Mouse (Mus musculus) MEL (cell line): ENCODE data around the gene Gm49776. TPM values are rescaled to one million over a fixed set of nuclear protein-coding genes. Genes with fewer than 3 reads are reported as not detected.

ENCODE experiments used
- polyA plus RNA-seq, 2 experiments: library from polyadenylated mRNA; stranded (reverse) in 1 of 2; unstranded in 1 of 2; fragments of >175 nt in 1 of 2; fragments of >200 nt in 1 of 2; gene quantifications; 2 replicates each; pipeline versions ENCODE4 v1.2.1 to v1.2.4; 2012; ENCODE audit warnings: low replicate concordance in 2 of 2, low read depth in 1 of 2; ENCODE audit not compliant: insufficient read length in 2 of 2, insufficient read depth in 1 of 2, missing spikeins in 1 of 2
- total RNA-seq: library from RNA; depleted of rRNA; stranded (reverse); fragments of 300-350 nt; gene quantifications from 2 replicates; pipeline ENCODE4 v1.2.3, GENCODE M21; 2012; rRNA removed

Gm49776 gene
- total and polyA plus RNA-seq, 3 experiments: 0.77 to 32.7 TPM; not detected in 1

Other genes starting within 250 kb of the Gm49776 start
- gene Dgcr6, start 205.5 kb downstream of the Gm49776 start, total RNA-seq: 64.1 and 66.8 TPM in 2 replicates
- gene Dgcr6, start 205.5 kb downstream of the Gm49776 start, polyA plus RNA-seq: 100 to 1,000 TPM in 1 of 2 experiments, not detected in 1; 133 TPM
- 40.2 and 43.3 TPM in 2 replicates for gene Prodh, start 168.1 kb downstream of the Gm49776 start, total RNA-seq
- gene Prodh, start 168.1 kb downstream of the Gm49776 start, polyA plus RNA-seq: 10 to 100 TPM in 1 of 2 experiments, not detected in 1; 53.6 TPM
- 0.10 TPM in 1 of 2 replicates, not detected in the other for gene Rtn4r, start 130.7 kb downstream of the Gm49776 start, total RNA-seq
- under 1 TPM in 1 of 2 experiments, not detected in 1; 0.04 TPM for gene Rtn4r, start 130.7 kb downstream of the Gm49776 start, polyA plus RNA-seq
- gene Ccdc188, start 40.4 kb downstream of the Gm49776 start, total RNA-seq: not detected in 2 replicates
- gene Ccdc188, start 40.4 kb downstream of the Gm49776 start, polyA plus RNA-seq: not detected
- gene Zdhhc8, start 23.2 kb downstream of the Gm49776 start, total RNA-seq: 9.1 and 9.6 TPM in 2 replicates
- gene Zdhhc8, start 23.2 kb downstream of the Gm49776 start, polyA plus RNA-seq: 10 to 100 TPM in 1 of 2 experiments, not detected in 1; 33.2 TPM
- 132 and 178 TPM in 2 replicates for gene Trmt2a, start 9.6 kb downstream of the Gm49776 start, total RNA-seq
- 100 to 1,000 TPM in 1 of 2 experiments, not detected in 1; 185 TPM for gene Trmt2a, start 9.6 kb downstream of the Gm49776 start, polyA plus RNA-seq
- gene Ranbp1, start 9.6 kb downstream of the Gm49776 start, total RNA-seq: 420 and 440 TPM in 2 replicates
- gene Ranbp1, start 9.6 kb downstream of the Gm49776 start, polyA plus RNA-seq: 100 to 1,000 TPM; 162 to 681 TPM
- 40.3 and 40.6 TPM in 2 replicates for gene Dgcr8, start 30.9 kb upstream of the Gm49776 start, total RNA-seq
- 10 to 100 TPM in 1 of 2 experiments, not detected in 1; 39.6 TPM for gene Dgcr8, start 30.9 kb upstream of the Gm49776 start, polyA plus RNA-seq
- 38.0 and 55.9 TPM in 2 replicates for gene Tango2, start 89.8 kb upstream of the Gm49776 start, total RNA-seq
- gene Tango2, start 89.8 kb upstream of the Gm49776 start, polyA plus RNA-seq: 10 to 100 TPM in 1 of 2 experiments, not detected in 1; 98.3 TPM
- 8.9 and 9.1 TPM in 2 replicates for gene Arvcf, start 89.9 kb upstream of the Gm49776 start, total RNA-seq
- 10 to 100 TPM in 1 of 2 experiments, not detected in 1; 14.5 TPM for gene Arvcf, start 89.9 kb upstream of the Gm49776 start, polyA plus RNA-seq
- 25.7 and 31.2 TPM in 2 replicates for gene Txnrd2, start 168.1 kb upstream of the Gm49776 start, total RNA-seq
- gene Txnrd2, start 168.1 kb upstream of the Gm49776 start, polyA plus RNA-seq: 10 to 100 TPM in 1 of 2 experiments, not detected in 1; 46.8 TPM
- 48.8 and 62.5 TPM in 2 replicates for gene Comt, start 168.5 kb upstream of the Gm49776 start, total RNA-seq
- gene Comt, start 168.5 kb upstream of the Gm49776 start, polyA plus RNA-seq: 10 to 100 TPM in 1 of 2 experiments, not detected in 1; 71.8 TPM
- 31.4 and 37.9 TPM in 2 replicates for gene Gnb1l, start 240.4 kb upstream of the Gm49776 start, total RNA-seq
- 10 to 100 TPM in 1 of 2 experiments, not detected in 1; 47.8 TPM for gene Gnb1l, start 240.4 kb upstream of the Gm49776 start, polyA plus RNA-seq
- gene Rtl10, start 240.6 kb upstream of the Gm49776 start, total RNA-seq: 5.5 and 5.9 TPM in 2 replicates
- 10 to 100 TPM in 1 of 2 experiments, not detected in 1; 13.3 TPM for gene Rtl10, start 240.6 kb upstream of the Gm49776 start, polyA plus RNA-seq